Comparison of ENCODE assay signal across 22 mouse cellular contexts in the genomic region with DNA sequence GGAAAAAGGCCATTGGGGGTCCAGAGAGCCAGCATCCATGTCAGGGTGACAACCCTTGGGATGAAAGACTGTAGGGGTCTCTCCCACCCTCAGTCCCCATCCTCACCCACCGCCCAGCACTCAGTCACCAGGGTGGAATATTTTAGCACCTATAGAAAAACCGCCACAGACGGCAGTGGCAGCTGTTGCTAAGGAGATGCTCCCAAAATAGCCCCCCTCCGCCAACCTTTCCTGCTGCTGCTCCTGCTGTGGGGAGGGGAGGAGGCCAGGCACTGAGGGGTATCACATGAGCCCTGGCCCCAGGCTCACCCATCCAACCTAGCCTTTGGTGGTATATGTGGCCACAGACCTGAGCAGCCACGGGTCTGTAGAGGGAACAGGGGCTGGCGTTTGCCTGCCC. TPM values are rescaled to one million over a fixed set of nuclear protein-coding genes. Genes with fewer than 3 reads are reported as not detected.
DNase-seq lines count a peak whose midpoint lies in the region; ATAC-seq and TF ChIP-seq lines count a peak whose summit lies in the region.
"Had no signal": no experiment of that assay in that cellular context is flagged by ENCODE, and none has a peak within 500 bp of the region (broad histone marks: within the 10 kb centered on the region; RNA-seq: fewer than 3 reads in every experiment).

No protein-coding gene starts in this region.

- H3K4me1 ChIP-seq in hindbrain, embryonic 13.5 days (replicated peaks): peaks cover 29% of the 10 kb centered on the region
- no peaks in the 10 kb centered on the region for H3K4me1 ChIP-seq in hindbrain, postnatal 0 days (ENCODE audit: insufficient read depth, low read length)
- H3K4me1 ChIP-seq in forebrain, embryonic 14.5 days (ENCODE audit: control insufficient read depth, insufficient read depth, low read length): peaks cover 9% of the 10 kb centered on the region

- no peaks in the 10 kb centered on the region for H3K36me3 ChIP-seq in hindbrain, embryonic 13.5 days
- H3K36me3 ChIP-seq in hindbrain, postnatal 0 days (ENCODE audit: insufficient read depth, low read length): no peaks in the 10 kb centered on the region
- H3K36me3 ChIP-seq in forebrain, embryonic 14.5 days (ENCODE audit: control insufficient read depth, insufficient read depth, low read length): no peaks in the 10 kb centered on the region
- H3K36me3 ChIP-seq: liver, embryonic 15.5 days; neural tube, embryonic 12.5 days had no signal

- ATAC-seq in hindbrain, embryonic 13.5 days (ENCODE audit: low FRiP score): no peak
- no peak for ATAC-seq in hindbrain, postnatal 0 days
- no peak for ATAC-seq in forebrain, embryonic 14.5 days
- ATAC-seq: hindbrain, embryonic 16.5 days; lung, postnatal 0 days had no signal

- no peak overlapping the region for H3K27ac ChIP-seq in hindbrain, embryonic 13.5 days
- H3K27ac ChIP-seq in hindbrain, postnatal 0 days: no peak overlapping the region
- no peak overlapping the region for H3K27ac ChIP-seq in forebrain, embryonic 14.5 days (ENCODE audit: low read depth, low read length)
- H3K27ac ChIP-seq: kidney, postnatal 0 days; liver, embryonic 15.5 days; neural tube, embryonic 12.5 days had no signal

- H3K4me2 ChIP-seq in hindbrain, embryonic 13.5 days: no peak overlapping the region
- no peak overlapping the region for H3K4me2 ChIP-seq in hindbrain, postnatal 0 days (ENCODE audit: low read depth, low read length)
- no peak overlapping the region for H3K4me2 ChIP-seq in forebrain, embryonic 14.5 days (ENCODE audit: low read length)
- H3K4me2 ChIP-seq: liver, embryonic 15.5 days; neural tube, embryonic 12.5 days had no signal

- peaks cover 96% of the 10 kb centered on the region for H3K27me3 ChIP-seq in hindbrain, embryonic 13.5 days
- peaks cover 40% of the 10 kb centered on the region for H3K27me3 ChIP-seq in hindbrain, postnatal 0 days (ENCODE audit: insufficient read depth, low read length)
- H3K27me3 ChIP-seq in forebrain, embryonic 14.5 days (replicated peaks; ENCODE audit: control insufficient read depth, insufficient read depth, low read length): peaks cover 70% of the 10 kb centered on the region

- H3K9ac ChIP-seq in hindbrain, embryonic 13.5 days: peak overlapping the region; percentile 13; the same call in 1 of the 2 replicates
- no peak overlapping the region for H3K9ac ChIP-seq in hindbrain, postnatal 0 days (replicated peaks; ENCODE audit: low read length)
- H3K9ac ChIP-seq in forebrain, embryonic 14.5 days (ENCODE audit: low read length): no peak overlapping the region
- H3K9ac ChIP-seq: liver, embryonic 15.5 days; neural tube, embryonic 12.5 days had no signal

- 26% methylated on average over 6 of the region's 6 CpGs for WGBS in hindbrain, embryonic 13.5 days
- 37% methylated on average over 6 of the region's 6 CpGs for WGBS in hindbrain, postnatal 0 days
- 31% methylated on average over 6 of the region's 6 CpGs for WGBS in forebrain, embryonic 14.5 days

- no peak overlapping the region for H3K4me3 ChIP-seq in hindbrain, embryonic 13.5 days
- H3K4me3 ChIP-seq in hindbrain, postnatal 0 days (ENCODE audit: low read length): no peak overlapping the region
- H3K4me3 ChIP-seq in forebrain, embryonic 14.5 days (ENCODE audit: low read depth, low read length): no peak overlapping the region
- H3K4me3 ChIP-seq: liver, embryonic 15.5 days; neural tube, embryonic 12.5 days had no signal

- H3K9me3 ChIP-seq in hindbrain, embryonic 13.5 days: no peaks in the 10 kb centered on the region
- H3K9me3 ChIP-seq in hindbrain, postnatal 0 days (ENCODE audit: low read length): no peaks in the 10 kb centered on the region
- no peaks in the 10 kb centered on the region for H3K9me3 ChIP-seq in forebrain, embryonic 14.5 days (replicated peaks; ENCODE audit: control insufficient read depth, low read length)
- H3K9me3 ChIP-seq: liver, embryonic 15.5 days; neural tube, embryonic 12.5 days had no signal

- intact Hi-C loops in left cerebral cortex, postnatal 25 days (cut with DNase I): loop anchor here (2.0 to 5.0 kb wide), 3 partner anchors 37 to 97 kb away; partner anchors contain the start of genes Ddx17 and Dmc1

- TF ChIP-seq CTCF in hindbrain, postnatal 0 days (IDR thresholded peaks at IDR 0.05; ENCODE audit: low read depth): no peak

- no peak for DNase-seq in hindbrain, postnatal 0 days (ENCODE audit: low spot score)
- DNase-seq in right cerebral cortex, adult 18-20 months: peak; percentile 83
- no peak for DNase-seq in right cerebral cortex, postnatal 4 days
- DNase-seq in left cerebral cortex, postnatal 25 days (ENCODE audit: low spot score in 2 of 2): peak; percentile 65 to 86
- no peak for DNase-seq in lung, postnatal 14 days
- DNase-seq in forebrain, embryonic 14.5 days (ENCODE audit: low spot score): no peak
- DNase-seq: adrenal gland, postnatal 36 days; cerebellum, adult 9-11 months; embryo, embryonic 11 days; heart, adult 18-20 months; heart, postnatal 36 days; kidney, adult 11 months; thymus, adult 2 months had no signal

RNA-seq across cellular contexts. Expression of gene Kcnj4, which starts 5.0 kb away (rescaled TPM):
- polyA plus RNA-seq in hindbrain, embryonic 13.5 days (2015; fragmentation: Nextera tagmentation; extraction: Ambion mirVana): not detected in 2 replicates
- 0.50 and 0.94 TPM in 2 replicates for total RNA-seq in hindbrain, postnatal 0 days (2014; rRNA removed)
- polyA plus RNA-seq in hindbrain, postnatal 0 days (2015; fragmentation: Nextera tagmentation; extraction: Ambion mirVana): not detected in 2 replicates
- total RNA-seq in left cerebral cortex, postnatal 25 days (2021): 100 to 1,000 TPM; 187 to 209 TPM
- 0.18 TPM in 1 of 2 replicates, not detected in the other for polyA plus RNA-seq in forebrain, embryonic 14.5 days (2014; fragmentation: Nextera tagmentation; extraction: Ambion mirVana)
- total RNA-seq: megakaryocyte, adult 5-6 weeks; monocyte, adult 5-6 weeks had no signal
- polyA plus RNA-seq: forebrain, embryonic 11.5 days; hindbrain, embryonic 16.5 days; liver, embryonic 15.5 days; lung, postnatal 0 days; neural tube, embryonic 12.5 days; thymus, adult 2 months had no signal

RNA-seq across cellular contexts. Expression of gene Kdelr3, which starts 6.2 kb away (rescaled TPM):
- polyA plus RNA-seq in hindbrain, embryonic 13.5 days (2015; fragmentation: Nextera tagmentation; extraction: Ambion mirVana): 12.5 TPM in 2 replicates
- total RNA-seq in hindbrain, postnatal 0 days (2014; rRNA removed): 6.4 and 9.6 TPM in 2 replicates
- polyA plus RNA-seq in hindbrain, postnatal 0 days (2015; fragmentation: Nextera tagmentation; extraction: Ambion mirVana): 8.1 and 9.5 TPM in 2 replicates
- under 1 TPM; 0.41 to 0.55 TPM for total RNA-seq in left cerebral cortex, postnatal 25 days (2021)
- 6.8 and 8.4 TPM in 2 replicates for polyA plus RNA-seq in forebrain, embryonic 14.5 days (2014; fragmentation: Nextera tagmentation; extraction: Ambion mirVana)
- total RNA-seq: megakaryocyte, adult 5-6 weeks; monocyte, adult 5-6 weeks had no signal

RNA-seq across cellular contexts. Expression of gene Ddx17, which starts 36.5 kb away (rescaled TPM):
- polyA plus RNA-seq in hindbrain, embryonic 13.5 days (2015; fragmentation: Nextera tagmentation; extraction: Ambion mirVana): 59.2 and 61.0 TPM in 2 replicates
- 291 and 334 TPM in 2 replicates for total RNA-seq in hindbrain, postnatal 0 days (2014; rRNA removed)
- 33.5 and 34.2 TPM in 2 replicates for polyA plus RNA-seq in hindbrain, postnatal 0 days (2015; fragmentation: Nextera tagmentation; extraction: Ambion mirVana)
- 100 to 1,000 TPM; 319 to 348 TPM for total RNA-seq in left cerebral cortex, postnatal 25 days (2021)
- 88.7 and 97.1 TPM in 2 replicates for polyA plus RNA-seq in forebrain, embryonic 14.5 days (2014; fragmentation: Nextera tagmentation; extraction: Ambion mirVana)

RNA-seq across cellular contexts. Expression of gene Csnk1e, which starts 54.6 kb away (rescaled TPM):
- polyA plus RNA-seq in hindbrain, embryonic 13.5 days (2015; fragmentation: Nextera tagmentation; extraction: Ambion mirVana): 231 and 245 TPM in 2 replicates
- total RNA-seq in hindbrain, postnatal 0 days (2014; rRNA removed): 323 and 374 TPM in 2 replicates
- 158 and 178 TPM in 2 replicates for polyA plus RNA-seq in hindbrain, postnatal 0 days (2015; fragmentation: Nextera tagmentation; extraction: Ambion mirVana)
- 100 to 1,000 TPM; 133 to 141 TPM for total RNA-seq in left cerebral cortex, postnatal 25 days (2021)
- 114 and 158 TPM in 2 replicates for polyA plus RNA-seq in forebrain, embryonic 14.5 days (2014; fragmentation: Nextera tagmentation; extraction: Ambion mirVana)

Comparison
In these comparisons a context has a peak if more than half of its experiments do, and no peak if none do; other contexts are left out.
1. DNase-seq: peak in right cerebral cortex, adult 18-20 months (single experiment) and left cerebral cortex, postnatal 25 days (2 of 2); none in hindbrain, postnatal 0 days (single experiment), right cerebral cortex, postnatal 4 days (single experiment), lung, postnatal 14 days (single experiment) and forebrain, embryonic 14.5 days (single experiment).